Mouse (Mus musculus) G1E (cell line): ENCODE results near the gene Calm1.

Experiments
- CTCF ChIP-seq: IDR thresholded peaks from 2 replicates; pipeline ENCODE4 v1.5.1; 2012; ENCODE audit warnings: low read depth, low read length, inconsistent platforms, mixed read lengths
- GATA1 ChIP-seq: IDR thresholded peaks from 2 replicates; pipeline ENCODE4 v1.6.1; 2012; ENCODE audit warnings: borderline replicate concordance, low read length, inconsistent platforms, mixed read lengths
- GATA2 ChIP-seq: IDR thresholded peaks from 2 replicates; pipeline ENCODE4 v1.6.1; 2012; ENCODE audit warnings: low read depth, low read length, inconsistent platforms, borderline replicate concordance
- TAL1 ChIP-seq: conservative IDR thresholded peaks from 2 replicates; pipeline ENCODE4 v1.6.1; 2012; ENCODE audit warnings: low read depth, low read length, inconsistent platforms, mixed read lengths

DNA sequence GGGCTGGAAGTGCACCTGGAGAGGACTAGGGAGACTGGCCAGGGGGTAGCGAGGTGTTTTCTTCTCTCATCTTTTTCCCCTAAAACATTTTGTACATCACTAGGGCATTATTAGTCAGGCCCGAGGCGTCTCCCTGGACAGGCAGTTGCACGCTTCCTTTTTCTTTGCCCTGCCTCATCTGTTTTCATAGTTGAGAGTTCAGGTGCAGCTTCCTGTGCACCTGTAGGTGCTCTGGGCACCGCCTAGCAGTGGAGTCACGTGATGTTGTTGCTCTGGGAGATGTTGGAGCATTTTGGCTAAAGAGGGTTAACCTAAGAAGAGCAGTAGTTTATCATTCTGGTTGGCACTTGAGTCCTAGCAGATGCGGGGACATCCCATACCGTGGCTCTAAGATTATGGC, 5.9 kb downstream of the Calm1 start:
- TF ChIP-seq GATA1 = no peak
- no peak for TF ChIP-seq CTCF
- no peak for TF ChIP-seq GATA2
- TF ChIP-seq TAL1 = no peak
